Mouse (Mus musculus): Measurements from ENCODE around the gene Kcmf1. TPM values are rescaled to one million over a fixed set of nuclear protein-coding genes. Genes with fewer than 3 reads are reported as not detected.

The Kcmf1 gene
- polyA plus RNA-seq (2015; fragmentation: Nextera tagmentation; extraction: Ambion mirVana): 57.2 and 61.4 TPM in 2 replicates

DNA sequence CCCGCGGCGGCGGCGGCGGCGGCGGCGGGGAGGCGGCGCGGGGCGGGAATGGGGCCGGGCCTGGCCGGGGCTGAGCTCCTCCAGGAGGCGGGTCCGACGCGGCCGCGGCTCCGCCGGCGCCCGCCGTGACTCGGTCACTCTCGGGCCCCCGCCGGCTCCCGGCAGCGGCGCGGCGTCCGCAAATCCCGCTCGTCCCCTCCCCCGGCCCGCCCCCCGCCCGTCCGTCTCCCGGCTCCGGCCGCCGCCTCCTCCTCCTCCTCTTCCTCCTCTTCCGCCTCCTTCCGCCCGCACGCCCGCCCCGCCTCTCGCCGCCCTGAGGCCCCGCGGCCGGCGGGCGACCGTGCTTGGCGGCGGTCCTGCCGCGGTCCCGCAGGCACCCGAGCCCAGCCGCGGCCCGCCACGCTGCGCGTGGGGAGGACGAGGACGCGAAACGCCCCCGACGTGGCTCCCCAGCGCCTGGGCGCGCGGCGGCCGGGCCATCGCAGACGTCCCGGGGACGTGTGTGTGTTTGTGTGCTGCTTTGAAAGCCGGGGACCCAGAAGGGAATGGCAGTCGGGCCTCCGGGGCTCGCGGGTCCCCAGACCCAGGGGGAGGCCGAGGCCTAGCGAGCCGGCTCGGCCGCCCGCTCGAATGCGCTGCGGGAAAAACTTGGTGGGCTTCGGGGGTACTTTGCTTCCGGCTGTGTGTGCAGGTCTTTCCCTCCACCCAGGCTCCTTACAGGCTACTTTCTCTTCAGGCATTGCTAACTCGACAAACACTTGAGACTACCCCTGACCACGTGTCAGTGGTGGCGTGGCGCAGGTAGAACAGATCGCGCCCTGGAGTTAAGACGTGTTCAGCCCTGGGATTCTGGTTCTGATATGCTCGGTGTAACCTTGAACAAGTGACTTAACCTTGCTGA, at the start of gene Kcmf1:
Gene Kcmf1 (minus strand): TSS at position 199 of the 901 bp plus-strand sequence.

Other genes starting within 250 kb of the Kcmf1 start
- 7.2 and 7.8 TPM in 2 replicates for gene Tcf7l1, start 110.7 kb downstream of the Kcmf1 start, polyA plus RNA-seq (2015; fragmentation: Nextera tagmentation; extraction: Ambion mirVana)
- 4,995 and 5,304 TPM in 2 replicates for gene Tmsb10, start 58.8 kb upstream of the Kcmf1 start, polyA plus RNA-seq (2015; fragmentation: Nextera tagmentation; extraction: Ambion mirVana)

All from neural tube, postnatal 0 days (tissue).